Mouse (Mus musculus): Measurements from ENCODE around the gene Jup.

The Jup gene

GRCm38 (mm10) chr11:100320172-100320630 is 77.4 kb downstream of the Jup start:
- DNase-seq (ENCODE audit: low spot score in 2 of 2), result peak; percentile 90 to 94

GRCm38 (mm10) chr11:100319492-100320171 is 77.9 kb downstream of the Jup start, which contains the start of gene Eif1:
TSS of gene Eif1 (plus strand) at chr11:100319885.
- peak; percentile 100 for DNase-seq (ENCODE audit: low spot score in 2 of 2)
